Mouse (Mus musculus): Measurements from ENCODE around the gene Olfr111. TPM values are rescaled to one million over a fixed set of nuclear protein-coding genes. Genes with fewer than 3 reads are reported as not detected.
"Not testable (repeated sequence)": the region's sequence is repeated elsewhere in the genome, so short reads cannot be mapped to it uniquely, and the experiment has no call there.

Gene Olfr111
- polyA plus RNA-seq (2015; fragmentation: Nextera tagmentation; extraction: Ambion mirVana), result not detected in 2 replicates

DNA sequence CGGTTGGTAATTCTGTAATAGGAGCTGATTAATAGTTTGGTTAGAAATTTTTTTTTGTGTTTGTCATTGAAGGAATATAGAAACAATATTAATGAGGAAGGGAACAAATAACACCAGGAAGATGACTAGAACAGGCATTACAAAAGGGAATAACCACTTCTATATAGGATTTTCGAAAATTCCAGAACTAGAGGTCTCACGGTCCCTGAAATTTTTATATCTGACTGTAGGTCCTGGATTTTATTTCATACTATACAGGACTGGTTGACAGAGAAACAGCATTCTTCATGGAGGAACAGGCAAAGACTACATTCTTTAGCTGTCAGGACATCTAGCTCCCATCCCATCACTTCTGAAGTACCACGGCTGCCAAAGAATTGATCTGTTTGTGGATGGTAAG, at the start of gene Olfr111:
TSS of gene Olfr111 (plus strand) at position 301 of the 400 bp plus-strand sequence.
- Histone ChIP-seq H3K9ac (no peak within 1 kb of the TSS), H3K4me3 (no peak within 1 kb of the TSS), H3K27ac (no peak within 1 kb of the TSS), H3K9me3 (no peaks in the 10 kb centered on the region), H3K36me3 (no peaks in the 10 kb centered on the region), H3K4me2 (replicated peaks) (no peak within 1 kb of the TSS), H3K4me1 (no peaks in the 10 kb centered on the region), H3K27me3 (no peaks in the 10 kb centered on the region)
- no peak for ATAC-seq (ENCODE audit: low FRiP score, low read depth)
- 90% methylated on average over 4 of the region's 4 CpGs for WGBS

DNA sequence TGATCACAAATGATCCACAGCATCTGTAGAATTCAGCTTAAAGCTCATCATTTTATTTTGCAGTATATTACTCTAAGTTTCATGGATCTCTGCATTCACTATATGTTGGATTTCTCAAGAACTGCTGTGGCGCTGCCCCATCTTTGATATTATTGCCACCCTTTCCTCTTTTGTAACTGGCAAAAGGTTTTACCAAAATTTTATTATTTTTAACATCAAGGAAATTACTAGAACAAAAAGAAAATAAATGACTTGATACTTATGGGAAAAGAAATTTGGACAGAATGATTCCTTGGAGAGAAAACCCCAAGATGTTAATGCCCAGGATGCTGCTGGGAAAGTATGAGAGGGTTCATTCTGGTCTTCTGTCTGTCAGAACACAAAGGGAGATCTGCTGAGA, 49.2 kb upstream of the Olfr111 start, which contains the start of gene Olfr109:
TSS of gene Olfr109 (plus strand) at position 301 of the 400 bp plus-strand sequence.
- Histone ChIP-seq H3K4me3 (no peak within 1 kb of the TSS), H3K4me2 (replicated peaks) (no peak within 1 kb of the TSS), H3K9ac (no peak within 1 kb of the TSS), H3K36me3 (no peaks in the 10 kb centered on the region), H3K4me1 (no peaks in the 10 kb centered on the region), H3K9me3 (no peaks in the 10 kb centered on the region), H3K27ac (no peak within 1 kb of the TSS), H3K27me3 (no peaks in the 10 kb centered on the region)
- WGBS, result 89% methylated on average over 1 of the region's 1 CpGs
- ATAC-seq (ENCODE audit: low FRiP score, low read depth), result no peak

DNA sequence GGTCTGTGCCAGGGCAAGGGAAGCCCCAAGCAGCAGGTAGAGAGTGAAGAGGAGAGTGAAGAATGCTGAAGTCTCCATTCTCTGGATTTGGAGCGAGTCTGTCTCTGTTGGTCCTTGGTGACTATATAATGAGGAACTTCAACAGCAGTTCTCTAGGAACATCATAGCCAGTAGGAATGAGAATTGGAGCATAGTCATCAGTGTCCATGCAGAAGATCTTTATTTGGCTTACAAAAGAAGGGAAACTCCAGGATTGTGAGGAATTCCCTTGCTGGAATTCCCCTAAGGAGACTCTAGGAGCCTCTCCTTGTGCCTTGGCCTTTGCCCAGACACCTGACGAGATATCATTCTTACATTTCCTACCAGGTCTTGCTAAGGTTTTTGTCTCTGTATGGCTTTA, 24.4 kb upstream of the Olfr111 start, which contains the start of gene H2-M2:
TSS of gene H2-M2 (minus strand) at position 101 of the 400 bp plus-strand sequence.
- no peaks in the 10 kb centered on the region for H3K36me3 ChIP-seq
- no peak within 1 kb of the TSS for H3K27ac ChIP-seq
- 67% methylated on average over 2 of the region's 2 CpGs for WGBS
- no peak within 1 kb of the TSS for H3K4me2 ChIP-seq (replicated peaks)
- H3K9me3 ChIP-seq, result peaks cover 3% of the 10 kb centered on the region; the same call in 1 of the 2 replicates
- no peak within 1 kb of the TSS for H3K4me3 ChIP-seq
- no peaks in the 10 kb centered on the region for H3K27me3 ChIP-seq
- ATAC-seq (ENCODE audit: low FRiP score, low read depth), result no peak
- H3K4me1 ChIP-seq, result no peaks in the 10 kb centered on the region
- H3K9ac ChIP-seq, result no peak within 1 kb of the TSS

DNA sequence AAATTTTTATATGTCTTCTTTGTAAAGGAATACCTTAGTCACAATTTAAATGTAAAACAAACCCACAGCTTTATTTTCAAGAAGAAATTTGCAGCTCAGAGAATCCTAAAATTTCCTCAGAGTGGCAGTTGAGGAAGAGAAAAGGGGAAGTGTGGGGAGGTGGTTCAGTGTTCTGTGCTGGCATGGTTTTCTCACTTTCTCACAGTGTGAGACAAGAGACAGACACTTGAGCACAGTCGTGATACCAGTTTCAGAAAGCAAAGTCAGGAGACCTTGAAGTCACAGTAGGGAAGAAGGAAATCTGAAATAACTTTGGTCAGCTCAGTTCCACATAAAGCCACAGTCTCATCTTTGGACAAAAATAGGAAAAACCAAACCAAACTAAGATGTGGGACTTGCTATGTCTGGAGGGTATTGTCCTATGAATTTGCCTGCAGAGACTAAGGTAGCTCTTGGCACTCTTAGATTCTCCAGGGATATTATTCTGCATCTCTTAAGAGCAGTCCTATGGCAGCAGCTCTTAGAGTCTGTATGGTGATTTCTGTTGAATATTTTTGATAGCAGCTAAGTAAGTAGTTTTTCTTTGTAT, 15.8 kb upstream of the Olfr111 start, which contains the start of gene Olfr110:
TSS of gene Olfr110 (plus strand) at position 539 of the 589 bp plus-strand sequence.
- no peak for ATAC-seq (ENCODE audit: low FRiP score, low read depth)
- no peak within 1 kb of the TSS for H3K9ac ChIP-seq
- no peak within 1 kb of the TSS for H3K4me3 ChIP-seq
- H3K4me1 ChIP-seq, result no peaks in the 10 kb centered on the region
- H3K9me3 ChIP-seq, result no peaks in the 10 kb centered on the region
- H3K4me2 ChIP-seq (replicated peaks), result no peak within 1 kb of the TSS
- no peak within 1 kb of the TSS for H3K27ac ChIP-seq
- 57% methylated on average over 1 of the region's 1 CpGs for WGBS
- H3K27me3 ChIP-seq, result no peaks in the 10 kb centered on the region
- no peaks in the 10 kb centered on the region for H3K36me3 ChIP-seq

DNA sequence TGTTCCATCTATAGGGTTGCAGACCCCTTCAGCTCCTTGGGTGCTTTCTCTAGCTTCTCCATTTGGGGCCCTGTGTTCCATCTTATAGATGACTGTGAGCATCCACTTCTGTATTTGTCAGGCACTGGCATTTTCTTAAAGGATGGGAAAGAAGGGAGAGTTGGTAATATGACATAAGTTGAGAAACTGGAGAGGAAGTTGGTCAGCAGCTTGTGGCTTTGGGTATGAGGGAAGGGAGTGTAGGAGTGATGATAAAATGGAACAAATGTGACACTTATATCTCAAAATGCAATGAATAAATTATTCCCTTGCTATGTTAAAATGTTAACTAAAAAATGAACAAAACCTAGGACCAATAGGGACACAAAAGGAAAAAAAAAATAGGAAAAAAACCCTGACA, 16.8 kb downstream of the Olfr111 start:
- H3K36me3 ChIP-seq; H3K9ac ChIP-seq; H3K27me3 ChIP-seq; H3K9me3 ChIP-seq; H3K4me1 ChIP-seq; H3K4me3 ChIP-seq; H3K4me2 ChIP-seq (replicated peaks); H3K27ac ChIP-seq; ATAC-seq (ENCODE audit: low FRiP score, low read depth): not testable (repeated sequence)

DNA sequence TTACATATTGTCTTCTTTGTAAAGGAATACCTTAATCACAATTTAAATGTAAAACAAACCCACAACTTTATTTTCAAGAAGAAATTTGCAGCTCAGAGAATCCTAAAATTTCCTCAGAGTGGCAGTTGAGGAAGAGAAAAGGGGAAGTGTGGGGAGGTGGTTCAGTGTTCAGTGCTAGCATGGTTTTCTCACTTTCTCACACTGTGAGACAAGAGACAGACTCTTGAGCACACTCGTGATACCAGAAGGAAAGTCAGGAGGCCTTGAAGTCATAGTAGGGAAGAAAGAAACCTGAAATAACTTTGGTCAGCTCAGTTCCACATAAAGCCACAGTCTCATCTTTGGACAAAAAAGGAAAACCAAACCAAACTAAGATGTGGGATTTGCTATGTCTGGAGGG, 17.6 kb downstream of the Olfr111 start:
- H3K9ac ChIP-seq; H3K4me1 ChIP-seq; H3K36me3 ChIP-seq; H3K9me3 ChIP-seq; H3K27me3 ChIP-seq; ATAC-seq (ENCODE audit: low FRiP score, low read depth); H3K27ac ChIP-seq; H3K4me2 ChIP-seq (replicated peaks); H3K4me3 ChIP-seq: not testable (repeated sequence)
- WGBS, result 76% methylated on average over 1 of the region's 1 CpGs

DNA sequence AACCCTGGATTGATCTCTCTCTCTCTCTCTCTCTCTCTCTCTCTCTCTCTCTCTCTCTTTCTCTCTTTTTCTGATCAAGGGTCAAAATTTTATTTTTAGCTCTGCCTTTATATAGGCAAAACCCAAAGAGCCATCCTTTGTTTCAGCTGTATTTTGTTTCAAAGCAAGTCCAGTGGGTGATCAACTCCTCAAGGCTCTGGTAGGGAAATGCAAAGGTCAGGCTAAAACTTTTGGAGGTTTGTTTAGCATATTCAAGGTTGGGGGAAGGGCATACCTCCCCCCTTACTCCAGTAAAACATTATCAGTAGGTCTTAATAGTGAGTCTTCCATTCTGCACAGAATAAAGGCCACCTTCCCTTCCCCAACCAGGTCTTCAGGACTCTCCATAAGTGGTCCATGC, 27.3 kb downstream of the Olfr111 start:
- H3K27ac ChIP-seq, result no peak overlapping the region
- no peak for ATAC-seq (ENCODE audit: low FRiP score, low read depth)
- H3K27me3 ChIP-seq, result no peaks in the 10 kb centered on the region
- no peaks in the 10 kb centered on the region for H3K36me3 ChIP-seq
- no peaks in the 10 kb centered on the region for H3K4me1 ChIP-seq
- H3K9me3 ChIP-seq, result no peaks in the 10 kb centered on the region
- no peak overlapping the region for H3K9ac ChIP-seq
- no peak overlapping the region for H3K4me2 ChIP-seq (replicated peaks)
- H3K4me3 ChIP-seq, result no peak overlapping the region

DNA sequence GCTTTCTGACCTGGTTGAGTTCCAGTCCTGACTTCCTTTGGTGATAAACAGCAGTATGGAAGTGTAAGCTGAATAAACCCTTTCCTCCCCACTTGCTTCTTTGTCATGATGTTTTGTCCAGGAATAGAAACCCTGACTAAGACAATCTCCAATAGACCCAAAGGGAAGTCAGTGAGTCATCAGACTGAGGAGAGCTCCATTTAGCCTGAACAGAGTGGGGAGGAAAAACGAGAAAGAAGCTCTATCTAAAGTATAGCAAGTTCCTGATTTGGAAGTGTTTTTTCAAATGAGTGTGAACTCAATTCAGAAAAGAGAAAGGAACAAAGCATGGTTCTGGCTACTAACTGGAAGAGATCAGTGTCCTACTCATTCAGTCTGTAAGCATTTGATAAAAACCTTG, 30.6 kb downstream of the Olfr111 start:
- ATAC-seq (ENCODE audit: low FRiP score, low read depth); H3K4me1 ChIP-seq; H3K9me3 ChIP-seq; H3K4me3 ChIP-seq; H3K9ac ChIP-seq; H3K27me3 ChIP-seq; H3K27ac ChIP-seq; H3K4me2 ChIP-seq (replicated peaks); H3K36me3 ChIP-seq: not testable (repeated sequence)
- WGBS, result 66% methylated on average over 1 of the region's 1 CpGs

DNA sequence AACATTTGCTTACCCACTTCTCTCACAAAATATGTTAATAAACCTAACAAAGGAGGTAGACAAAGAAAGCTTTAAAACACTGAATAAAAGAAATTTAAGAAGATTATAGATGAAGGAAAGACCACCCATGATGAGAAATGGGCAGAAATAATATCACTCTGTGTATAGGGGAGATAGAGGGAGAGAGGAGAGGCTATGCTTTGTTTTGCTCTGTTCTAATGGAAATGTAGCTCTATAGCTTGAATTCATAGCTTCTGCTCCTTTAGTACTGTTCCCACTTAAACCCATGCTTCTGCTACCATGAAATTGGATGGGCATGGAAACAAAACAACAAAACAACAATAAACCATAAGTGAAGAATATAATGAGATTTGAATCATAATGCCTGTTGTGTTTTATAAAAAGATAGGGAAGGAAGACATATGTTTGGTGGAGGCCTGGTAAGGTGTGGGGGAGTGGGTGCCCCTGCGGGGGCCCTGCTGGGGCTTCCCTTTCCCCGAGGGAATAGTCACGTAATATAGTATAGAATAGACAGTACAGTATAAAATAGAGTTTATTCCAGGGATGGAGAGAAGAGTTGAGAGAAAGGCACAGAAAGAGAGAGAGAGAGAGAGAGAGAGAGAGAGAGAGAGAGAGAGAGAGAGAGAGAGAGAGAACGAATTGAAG, 33.8 kb downstream of the Olfr111 start:
- Histone ChIP-seq H3K27me3 (no peaks in the 10 kb centered on the region), H3K4me1 (no peaks in the 10 kb centered on the region), H3K9ac (no peak overlapping the region), H3K4me2 (replicated peaks) (no peak overlapping the region), H3K27ac (no peak overlapping the region), H3K4me3 (no peak overlapping the region), H3K36me3 (no peaks in the 10 kb centered on the region), H3K9me3 (no peaks in the 10 kb centered on the region)
- WGBS, result 92% methylated on average over 4 of the region's 4 CpGs
- no peak for ATAC-seq (ENCODE audit: low FRiP score, low read depth)

DNA sequence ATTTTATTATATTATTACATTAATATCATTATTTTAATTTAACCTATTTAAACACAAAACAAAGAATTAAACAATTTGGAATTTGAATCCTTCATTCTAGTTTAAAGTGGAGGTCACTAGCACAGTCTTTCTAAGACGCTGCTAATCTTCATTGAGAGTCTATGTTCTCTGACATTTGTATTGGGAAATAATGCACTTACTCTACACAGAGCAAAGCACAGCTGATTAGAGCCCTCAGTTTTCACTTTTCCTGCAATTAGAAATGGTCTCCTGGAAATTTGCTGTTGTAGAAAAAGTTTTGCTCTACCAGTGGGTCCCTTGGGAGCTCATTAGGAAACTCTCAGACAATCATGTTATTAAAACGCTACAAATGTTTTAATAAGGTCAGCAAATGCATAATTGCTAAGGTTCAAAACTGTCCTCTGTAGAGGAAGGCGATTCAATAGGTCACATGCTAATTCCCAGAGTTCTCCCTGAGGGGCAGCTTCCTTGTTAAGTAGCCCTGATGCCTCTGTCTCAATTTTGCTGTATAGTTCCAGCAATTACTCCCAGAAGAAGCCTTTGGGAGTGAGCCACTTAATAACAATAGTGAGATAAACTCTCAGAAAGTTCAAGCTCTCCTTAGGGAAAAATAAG, 36.1 kb downstream of the Olfr111 start:
- no peak overlapping the region for H3K9ac ChIP-seq
- no peak overlapping the region for H3K4me3 ChIP-seq
- no peaks in the 10 kb centered on the region for H3K9me3 ChIP-seq
- 50% methylated on average over 3 of the region's 3 CpGs for WGBS
- no peak overlapping the region for H3K27ac ChIP-seq
- H3K4me2 ChIP-seq (replicated peaks), result no peak overlapping the region
- H3K36me3 ChIP-seq, result no peaks in the 10 kb centered on the region
- ATAC-seq (ENCODE audit: low FRiP score, low read depth), result no peak
- no peaks in the 10 kb centered on the region for H3K4me1 ChIP-seq
- no peaks in the 10 kb centered on the region for H3K27me3 ChIP-seq

DNA sequence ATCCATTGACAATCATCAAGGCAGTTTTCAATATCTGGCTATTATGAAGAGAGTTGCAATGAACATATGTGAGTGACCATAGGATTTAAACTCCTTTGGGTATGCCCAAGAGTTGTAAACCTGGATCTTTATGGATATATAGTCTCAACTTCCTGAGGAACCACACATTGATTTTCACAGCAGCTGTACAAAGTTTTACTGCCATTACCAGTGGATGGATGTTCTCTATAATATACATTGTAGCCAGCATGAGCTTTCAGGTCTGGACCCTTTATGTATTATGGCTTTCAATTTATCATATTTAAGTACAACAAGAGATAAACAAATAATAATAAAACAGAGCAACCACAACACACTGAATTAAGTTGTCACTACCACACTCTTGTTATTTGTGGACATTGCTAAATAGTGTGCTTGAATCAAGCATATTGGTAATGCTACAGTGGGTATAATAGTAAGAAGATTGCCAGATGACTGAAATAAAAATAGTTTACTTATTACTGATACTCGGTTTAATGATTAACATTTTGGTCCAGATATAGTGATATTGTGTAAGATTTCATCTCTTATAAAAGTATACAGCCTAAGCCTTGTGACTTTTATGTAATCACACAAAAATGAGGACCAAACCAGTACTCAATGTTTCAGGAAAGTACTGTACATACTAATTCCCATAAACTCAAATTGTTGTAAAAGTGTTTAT, 51.2 kb downstream of the Olfr111 start:
- Histone ChIP-seq H3K4me1 (no peaks in the 10 kb centered on the region), H3K27me3 (no peaks in the 10 kb centered on the region), H3K9ac (no peak overlapping the region), H3K27ac (no peak overlapping the region), H3K36me3 (no peaks in the 10 kb centered on the region), H3K9me3 (no peaks in the 10 kb centered on the region), H3K4me2 (replicated peaks) (no peak overlapping the region), H3K4me3 (no peak overlapping the region)
- 52% methylated on average over 1 of the region's 1 CpGs for WGBS
- ATAC-seq (ENCODE audit: low FRiP score, low read depth), result no peak

DNA sequence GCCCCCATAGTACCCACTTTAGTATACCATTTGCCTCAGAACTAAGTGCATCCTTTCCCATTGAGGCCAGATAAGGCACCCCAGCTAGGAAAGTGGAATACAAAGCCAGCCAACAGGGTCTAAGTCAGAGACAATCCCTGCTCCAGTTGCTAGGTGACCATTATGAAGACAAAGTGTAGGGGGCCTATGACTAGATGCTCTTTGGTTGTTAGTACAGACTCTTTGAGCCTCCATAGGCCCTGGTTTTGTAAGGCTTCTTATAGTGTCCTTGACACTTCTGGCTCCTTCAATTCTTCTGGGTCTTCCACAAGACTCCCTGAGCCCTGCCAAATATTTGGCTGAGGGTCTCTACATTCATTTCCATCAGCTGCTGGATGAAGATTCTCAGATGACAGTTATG, 61.5 kb downstream of the Olfr111 start, which contains the start of gene Olfr112:
TSS of gene Olfr112 (minus strand) at position 101 of the 400 bp plus-strand sequence.
- Histone ChIP-seq H3K4me3 (no peak within 1 kb of the TSS), H3K27ac (no peak within 1 kb of the TSS), H3K9me3 (no peaks in the 10 kb centered on the region), H3K36me3 (no peaks in the 10 kb centered on the region), H3K27me3 (no peaks in the 10 kb centered on the region), H3K9ac (no peak within 1 kb of the TSS), H3K4me2 (replicated peaks) (no peak within 1 kb of the TSS), H3K4me1 (no peaks in the 10 kb centered on the region)
- no peak for ATAC-seq (ENCODE audit: low FRiP score, low read depth)
